9 mouse cellular contexts compared by ENCODE assay signal in the genomic region with DNA sequence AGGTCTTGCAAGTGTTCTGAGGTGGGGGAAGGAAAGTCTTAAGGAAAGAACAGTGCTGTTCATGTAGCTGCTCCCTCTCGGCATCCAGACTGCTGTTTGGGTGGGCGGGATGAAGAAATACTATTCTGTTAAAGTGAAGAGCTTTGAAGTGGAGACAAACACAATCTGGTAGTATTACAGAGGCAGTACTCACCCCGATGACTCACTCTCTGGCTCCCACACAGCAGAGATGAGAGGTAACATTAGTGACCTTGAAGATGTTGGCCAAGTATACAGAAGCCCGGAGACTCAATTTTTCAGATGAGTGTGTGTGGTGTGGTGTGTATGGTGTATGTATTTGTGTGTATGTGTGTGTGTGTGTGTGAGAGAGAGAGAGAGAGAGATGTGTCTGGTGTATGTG. TPM values are rescaled to one million over a fixed set of nuclear protein-coding genes. Genes with fewer than 3 reads are reported as not detected.
DNase-seq lines count a peak whose midpoint lies in the region; ATAC-seq and TF ChIP-seq lines count a peak whose summit lies in the region.
"Had no signal": no experiment of that assay in that cellular context is flagged by ENCODE, and none has a peak within 500 bp of the region (broad histone marks: within the 10 kb centered on the region; RNA-seq: fewer than 3 reads in every experiment).

No protein-coding gene starts in this region.

- 38% methylated on average over 4 of the region's 4 CpGs for WGBS in intestine, embryonic 15.5 days
- 37% methylated on average over 4 of the region's 4 CpGs for WGBS in intestine, postnatal 0 days

- H3K4me1 ChIP-seq in intestine, embryonic 15.5 days (replicated peaks), result 0 out of 2 replicates have a peak, but pooled peaks cover 4% of the 10 kb centered on the region
- H3K4me1 ChIP-seq in intestine, postnatal 0 days (replicated peaks; ENCODE audit: control insufficient read depth, insufficient read depth, low read length), result no peaks in the 10 kb centered on the region; the same call in 1 of the 2 replicates

- peak; percentile 83 for DNase-seq in 416B (ENCODE audit: low read depth)
- peak; percentile 75 for DNase-seq in adrenal gland, adult 2 months
- DNase-seq in lung, adult 18-20 months, result peak; percentile 52 to 70
- no peak for DNase-seq in thymus, postnatal 4 days
- DNase-seq: cerebellum, postnatal 10 days had no signal

- ATAC-seq in intestine, embryonic 15.5 days, result peak; percentile 65
- no peak for ATAC-seq in intestine, postnatal 0 days
- no peak for ATAC-seq in erythroid progenitor cell, adult 5-6 weeks (replicated peaks; ENCODE audit: low FRiP score, poor library complexity, severe bottlenecking)
- ATAC-seq in megakaryocyte progenitor cell, adult 5-6 weeks (replicated peaks; ENCODE audit: poor library complexity), result no peak

- no peaks in the 10 kb centered on the region for H3K9me3 ChIP-seq in intestine, embryonic 15.5 days
- H3K9me3 ChIP-seq in intestine, postnatal 0 days (ENCODE audit: control insufficient read depth), result no peaks in the 10 kb centered on the region

- no peak overlapping the region for H3K4me2 ChIP-seq in intestine, embryonic 15.5 days (replicated peaks)
- H3K4me2 ChIP-seq in intestine, postnatal 0 days (replicated peaks; ENCODE audit: low read depth), result no peak overlapping the region

- no peak overlapping the region for H3K4me3 ChIP-seq in intestine, embryonic 15.5 days (replicated peaks)
- no peak overlapping the region for H3K4me3 ChIP-seq in intestine, postnatal 0 days (ENCODE audit: low read depth, low read length)

- no peak overlapping the region for H3K9ac ChIP-seq in intestine, embryonic 15.5 days
- no peak overlapping the region for H3K9ac ChIP-seq in intestine, postnatal 0 days (ENCODE audit: low read depth, low read length)

- no peak for TF ChIP-seq CTCF in intestine, postnatal 0 days (IDR thresholded peaks at IDR 0.05; ENCODE audit: low read depth)

- H3K27ac ChIP-seq in intestine, embryonic 15.5 days, result no peak overlapping the region
- no peak overlapping the region for H3K27ac ChIP-seq in intestine, postnatal 0 days (ENCODE audit: low read depth, low read length)

- no peaks in the 10 kb centered on the region for H3K27me3 ChIP-seq in intestine, embryonic 15.5 days (replicated peaks)
- H3K27me3 ChIP-seq in intestine, postnatal 0 days (replicated peaks; ENCODE audit: control insufficient read depth, insufficient read depth, low read length), result no peaks in the 10 kb centered on the region

- no peaks in the 10 kb centered on the region for H3K36me3 ChIP-seq in intestine, embryonic 15.5 days
- no peaks in the 10 kb centered on the region for H3K36me3 ChIP-seq in intestine, postnatal 0 days (ENCODE audit: control insufficient read depth, insufficient read depth)

RNA-seq across cellular contexts. Expression of a gene that starts 22.5 kb away (rescaled TPM):
- polyA plus RNA-seq in intestine, embryonic 15.5 days (2015; fragmentation: Nextera tagmentation; extraction: Ambion mirVana), result 5.2 and 5.5 TPM in 2 replicates
- 3.8 TPM in 2 replicates for polyA plus RNA-seq in intestine, postnatal 0 days (2015; fragmentation: Nextera tagmentation; extraction: Ambion mirVana)
- 10 to 100 TPM; 14.5 to 16.7 TPM for total RNA-seq in adrenal gland, adult 2 months (2021)
- 7.5 and 11.3 TPM in 2 replicates for polyA plus RNA-seq in adrenal gland, adult 2 months (2012; rRNA removed)
- not detected in 2 replicates for total RNA-seq in erythroid progenitor cell, adult 5-6 weeks (2015; ENCODE audit: low replicate concordance)
- total RNA-seq in erythroid progenitor cell, adult 5-6 weeks (2017; ENCODE audit: low replicate concordance), result 2.7 TPM in 1 of 2 replicates, not detected in the other
- 0.37 and 0.64 TPM in 2 replicates for total RNA-seq in megakaryocyte progenitor cell, adult 5-6 weeks (2015)
- total RNA-seq in megakaryocyte progenitor cell, adult 5-6 weeks (2017), result not detected in 2 replicates

RNA-seq across cellular contexts. Expression of a gene that starts 22.7 kb away (rescaled TPM):
- polyA plus RNA-seq in intestine, embryonic 15.5 days (2015; fragmentation: Nextera tagmentation; extraction: Ambion mirVana), result 4.9 and 5.2 TPM in 2 replicates
- 4.6 and 5.0 TPM in 2 replicates for polyA plus RNA-seq in intestine, postnatal 0 days (2015; fragmentation: Nextera tagmentation; extraction: Ambion mirVana)
- 10 to 100 TPM; 34.1 to 40.5 TPM for total RNA-seq in adrenal gland, adult 2 months (2021)
- 6.9 and 8.6 TPM in 2 replicates for polyA plus RNA-seq in adrenal gland, adult 2 months (2012; rRNA removed)
- 1.1 and 3.4 TPM in 2 replicates for total RNA-seq in erythroid progenitor cell, adult 5-6 weeks (2015; ENCODE audit: low replicate concordance)
- not detected in 2 replicates for total RNA-seq in erythroid progenitor cell, adult 5-6 weeks (2017; ENCODE audit: low replicate concordance)
- 2.3 and 3.5 TPM in 2 replicates for total RNA-seq in megakaryocyte progenitor cell, adult 5-6 weeks (2015)
- total RNA-seq in megakaryocyte progenitor cell, adult 5-6 weeks (2017), result 0.87 and 0.88 TPM in 2 replicates

Comparison
In these comparisons a context has a peak if more than half of its experiments do, and no peak if none do; other contexts are left out.
1. RNA of a gene that starts 22.5 kb away (total RNA-seq): 14.5 to 16.7 TPM in adrenal gland, adult 2 months; 0.37 to 0.64 TPM in megakaryocyte progenitor cell, adult 5-6 weeks and 2.7 TPM in erythroid progenitor cell, adult 5-6 weeks; every median in the first group is over 4 times any median in the second.
2. RNA of a gene that starts 22.7 kb away (total RNA-seq): 34.1 to 40.5 TPM in adrenal gland, adult 2 months; 1.1 to 3.4 TPM in erythroid progenitor cell, adult 5-6 weeks and 0.87 to 3.5 TPM in megakaryocyte progenitor cell, adult 5-6 weeks; every median in the first group is over 4 times any median in the second.